Mouse (Mus musculus) neural tube, embryonic 13.5 days (tissue): ENCODE results near the gene Mier1. TPM values are rescaled to one million over a fixed set of nuclear protein-coding genes. Genes with fewer than 3 reads are reported as not detected.

Experiments
- ATAC-seq: fragments of 200-750 bp; cut with Nextera tagmentation; 2 replicates; pipeline ENCODE4 v1.8.0; 2017; ENCODE audit warnings: low read depth, mild to moderate bottlenecking, moderate TSS enrichment, moderate library complexity
- H3K27ac ChIP-seq: fragments of 300-500 bp; sonication (generic); replicated peaks from 2 replicates; pipeline ENCODE4 v1.5.1; 2015; ENCODE audit warnings: moderate library complexity, mild to moderate bottlenecking, inconsistent platforms
- H3K27me3 ChIP-seq: fragments of 300-500 bp; sonication (generic); 2 replicates; pipeline ENCODE4 v1.6.1; 2015; ENCODE audit warnings: mild to moderate bottlenecking, inconsistent platforms
- H3K36me3 ChIP-seq: fragments of 300-500 bp; sonication (generic); 2 replicates; pipeline ENCODE4 v1.6.1; 2015; ENCODE audit warnings: mild to moderate bottlenecking, inconsistent platforms
- H3K4me1 ChIP-seq: fragments of 300-500 bp; sonication (generic); replicated peaks from 2 replicates; pipeline ENCODE4 v1.6.1; 2015; ENCODE audit warnings: inconsistent platforms
- H3K4me2 ChIP-seq: fragments of 300-500 bp; sonication (generic); 2 replicates; pipeline ENCODE4 v1.6.1; 2015; ENCODE audit warnings: inconsistent platforms, mild to moderate bottlenecking, moderate library complexity
- H3K4me3 ChIP-seq: fragments of 300-500 bp; sonication (generic); 2 replicates; pipeline ENCODE4 v1.5.1; 2015; ENCODE audit warnings: mild to moderate bottlenecking, inconsistent platforms
- H3K9ac ChIP-seq: fragments of 300-500 bp; sonication (generic); 2 replicates; pipeline ENCODE4 v1.6.1; 2015; ENCODE audit warnings: moderate library complexity, mild to moderate bottlenecking, inconsistent platforms
- H3K9me3 ChIP-seq: fragments of 300-500 bp; sonication (generic); 2 replicates; pipeline ENCODE4 v1.6.1; 2016; ENCODE audit warnings: inconsistent platforms
- WGBS: fragments of 180-500 bp; shearing (Covaris S2); methylation state at CpG from one replicate; pipeline ENCODE4 v1.1.7; 2015; 5-methylcytosine and 5-hydroxymethylcytosine counted together
- polyA plus RNA-seq: library from polyadenylated mRNA; unstranded; fragments of >200 nt; fragmentation: Nextera tagmentation; extraction: Ambion mirVana; gene quantifications from 2 replicates; pipeline ENCODE4 v1.2.1, GENCODE M21; 2015

Mier1 gene
- 33.5 and 33.7 TPM in 2 replicates for polyA plus RNA-seq

DNA sequence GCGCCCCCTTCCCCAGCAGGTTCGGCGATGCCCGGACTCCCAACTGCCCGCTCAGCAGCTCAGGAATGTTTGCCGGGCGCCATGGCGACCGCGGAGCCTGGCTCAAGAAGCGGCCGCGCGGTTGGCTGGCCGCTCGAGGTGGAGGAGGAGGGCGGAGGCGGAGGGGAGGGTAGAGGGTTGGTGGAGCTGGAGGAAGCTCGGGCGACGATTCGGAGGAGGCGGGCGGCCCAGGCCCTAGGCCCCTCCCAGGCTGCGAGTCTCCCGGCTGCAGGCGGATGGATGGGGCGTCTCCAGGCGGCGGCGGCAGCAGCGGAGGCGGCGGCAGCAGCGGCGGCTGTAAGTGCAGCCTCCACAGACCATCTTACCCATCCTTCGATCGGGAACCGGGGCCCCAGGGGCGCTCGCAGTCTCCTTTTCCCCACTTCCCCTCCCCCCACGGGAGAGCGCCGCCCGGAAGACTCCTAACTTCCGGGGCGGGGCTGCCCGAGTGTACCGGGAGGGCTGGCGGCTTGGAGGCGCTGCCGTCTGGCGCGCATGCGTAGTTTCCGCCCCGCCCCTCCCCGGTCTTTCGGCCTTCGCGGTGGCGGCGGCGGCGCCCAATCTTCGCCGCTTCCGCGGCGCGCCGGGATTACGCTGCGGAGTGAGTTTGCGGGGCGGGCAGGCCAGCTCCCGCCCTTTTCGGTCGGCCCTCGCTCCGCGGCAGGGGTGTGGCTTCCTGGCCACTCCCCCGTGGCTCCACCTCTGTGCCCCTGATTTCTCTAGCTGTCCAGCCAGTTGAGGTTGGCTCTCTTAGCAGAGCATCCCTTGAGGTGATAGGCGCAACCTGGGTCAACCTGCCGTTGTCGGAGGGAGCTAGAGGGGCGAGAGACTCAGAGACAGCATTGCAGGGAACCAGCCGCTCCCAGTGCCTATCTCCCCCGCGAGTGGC lies at the start of gene Mier1, which contains the start of gene Wdr78:
TSS of gene Mier1 (plus strand) at position 207 of the 928 bp plus-strand sequence.
TSS of gene Wdr78 (minus strand) at position 372 of the 928 bp plus-strand sequence.
- peaks cover 52% of the 10 kb centered on the region for H3K4me1 ChIP-seq
- H3K9me3 ChIP-seq: no peaks in the 10 kb centered on the region
- WGBS: under 1% methylated on average over 75 of the region's 90 CpGs
- H3K27ac ChIP-seq: peak within 1 kb of the TSS; percentile 100
- H3K4me3 ChIP-seq: peak within 1 kb of the TSS; percentile 77
- no peaks in the 10 kb centered on the region for H3K27me3 ChIP-seq
- H3K9ac ChIP-seq: peak within 1 kb of the TSS; percentile 86
- H3K4me2 ChIP-seq: peak within 1 kb of the TSS; percentile 69
- ATAC-seq: peak; percentile 100
- H3K36me3 ChIP-seq: peaks cover 6% of the 10 kb centered on the region

DNA sequence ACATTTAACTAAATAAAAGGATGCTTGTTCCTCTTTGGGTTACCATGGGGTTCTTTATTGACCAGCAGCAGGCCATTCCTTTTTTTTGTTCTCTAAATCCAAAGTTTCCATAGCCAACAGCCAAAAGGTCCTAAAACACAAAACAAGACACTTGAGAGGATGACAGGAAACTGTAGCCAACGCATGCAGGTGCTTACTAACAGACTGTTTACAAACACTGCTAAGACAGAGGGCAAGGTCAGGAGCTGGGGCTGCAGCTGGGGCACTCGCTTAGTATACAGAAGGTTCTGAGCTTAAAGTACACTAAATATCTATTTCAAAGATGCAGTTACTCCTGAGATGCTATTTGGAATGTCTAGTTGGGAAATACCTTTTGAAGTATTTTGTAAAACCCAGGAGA lies 49.8 kb upstream of the Mier1 start:
- no peak overlapping the region for H3K4me2 ChIP-seq
- H3K4me3 ChIP-seq: no peak overlapping the region
- no peak overlapping the region for H3K9ac ChIP-seq
- H3K9me3 ChIP-seq: no peaks in the 10 kb centered on the region
- 0 out of 2 replicates have a peak, but pooled peaks cover 2% of the 10 kb centered on the region for H3K36me3 ChIP-seq
- H3K4me1 ChIP-seq: no peaks in the 10 kb centered on the region
- ATAC-seq: no peak
- WGBS: 82% methylated on average over 2 of the region's 2 CpGs
- no peak overlapping the region for H3K27ac ChIP-seq
- H3K27me3 ChIP-seq: no peaks in the 10 kb centered on the region

GRCm38 (mm10) chr4:103064976-103065375 lies 49.2 kb upstream of the Mier1 start:
- no peak overlapping the region for H3K4me2 ChIP-seq

DNA sequence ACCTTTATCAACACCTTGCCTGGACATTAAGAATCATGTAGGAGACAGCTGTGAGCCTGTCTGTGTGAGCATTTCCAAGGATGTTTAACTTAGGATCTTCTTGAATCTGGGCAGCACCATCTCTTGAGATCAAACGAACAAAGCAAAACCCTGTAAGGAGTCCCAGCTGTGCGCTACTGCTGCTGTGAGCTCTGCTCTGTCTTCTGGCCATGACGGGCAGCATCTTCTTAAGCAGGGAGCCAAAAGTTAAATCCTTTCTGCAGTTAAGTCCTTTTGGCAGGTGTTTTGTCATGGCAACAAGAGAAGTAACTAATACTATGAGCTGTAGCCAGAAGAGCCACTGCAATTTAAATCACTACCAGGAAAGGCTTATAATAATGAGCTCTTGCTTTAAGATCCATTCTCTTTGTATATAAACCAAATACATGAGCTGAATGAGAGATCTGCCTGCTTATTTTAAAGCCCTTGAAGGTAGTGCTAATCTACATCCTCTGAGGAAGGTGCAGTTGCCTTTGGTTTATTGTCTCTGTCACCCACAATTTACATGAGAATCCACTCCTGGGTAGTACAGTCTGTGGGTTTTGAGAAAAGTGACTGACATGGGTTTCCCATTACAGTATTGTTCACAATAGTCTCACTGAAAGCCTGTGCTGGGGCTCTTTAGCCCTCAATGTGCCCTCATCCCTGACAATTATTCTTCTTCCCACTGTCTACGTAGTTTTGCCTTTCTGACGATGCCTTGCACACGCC lies 46.1 kb upstream of the Mier1 start:
- H3K36me3 ChIP-seq: no peaks in the 10 kb centered on the region
- no peaks in the 10 kb centered on the region for H3K9me3 ChIP-seq
- no peak overlapping the region for H3K27ac ChIP-seq
- no peak overlapping the region for H3K4me3 ChIP-seq
- H3K4me2 ChIP-seq: no peak overlapping the region
- no peak for ATAC-seq
- no peaks in the 10 kb centered on the region for H3K4me1 ChIP-seq
- WGBS: 66% methylated on average over 6 of the region's 6 CpGs
- no peaks in the 10 kb centered on the region for H3K27me3 ChIP-seq
- no peak overlapping the region for H3K9ac ChIP-seq

More at GRCm38 (mm10) chr4:103064976-103065375, 49.2 kb upstream of the Mier1 start:
- 86% methylated on average over 5 of the region's 5 CpGs for WGBS
- H3K9me3 ChIP-seq: no peaks in the 10 kb centered on the region
- no peak overlapping the region for H3K27ac ChIP-seq
- no peak for ATAC-seq
- H3K9ac ChIP-seq: no peak overlapping the region
- H3K36me3 ChIP-seq: no peaks in the 10 kb centered on the region
- H3K27me3 ChIP-seq: no peaks in the 10 kb centered on the region
- H3K4me3 ChIP-seq: no peak overlapping the region
- H3K4me1 ChIP-seq: no peaks in the 10 kb centered on the region

DNA sequence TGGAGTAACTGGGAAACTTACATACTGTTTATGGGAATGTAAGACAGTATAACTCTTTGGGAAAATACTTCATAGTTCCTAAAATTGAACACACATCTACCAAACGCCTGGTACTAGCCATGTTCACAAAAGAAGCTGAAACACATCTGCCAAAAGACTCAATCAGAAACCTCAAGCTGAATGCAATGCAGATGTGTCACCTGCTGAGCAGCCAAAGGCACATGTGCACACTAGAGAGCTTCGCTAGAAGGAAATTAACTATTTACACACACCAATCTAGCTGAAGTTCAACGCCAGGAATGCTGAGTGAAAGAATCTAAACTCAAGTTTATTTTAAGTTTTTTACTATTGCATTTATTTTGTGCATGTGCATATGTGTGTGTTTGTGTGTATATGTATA lies 43.6 kb upstream of the Mier1 start:
- ATAC-seq: no peak
- Histone ChIP-seq H3K4me3 (no peak overlapping the region), H3K9ac (no peak overlapping the region), H3K36me3 (no peaks in the 10 kb centered on the region), H3K27me3 (no peaks in the 10 kb centered on the region), H3K27ac (no peak overlapping the region), H3K4me1 (no peaks in the 10 kb centered on the region), H3K9me3 (no peaks in the 10 kb centered on the region), H3K4me2 (no peak overlapping the region)
- WGBS: 78% methylated on average over 3 of the region's 3 CpGs

GRCm38 (mm10) chr4:103085237-103085636 lies 29.0 kb upstream of the Mier1 start:
- Histone ChIP-seq H3K36me3 (0 out of 2 replicates have a peak, but pooled peaks cover 10% of the 10 kb centered on the region), H3K9me3 (no peaks in the 10 kb centered on the region), H3K9ac (no peak overlapping the region), H3K27ac (no peak overlapping the region), H3K4me2 (no peak overlapping the region), H3K4me3 (no peak overlapping the region), H3K4me1 (no peaks in the 10 kb centered on the region), H3K27me3 (no peaks in the 10 kb centered on the region)
- 95% methylated on average over 5 of the region's 5 CpGs for WGBS
- ATAC-seq: no peak

DNA sequence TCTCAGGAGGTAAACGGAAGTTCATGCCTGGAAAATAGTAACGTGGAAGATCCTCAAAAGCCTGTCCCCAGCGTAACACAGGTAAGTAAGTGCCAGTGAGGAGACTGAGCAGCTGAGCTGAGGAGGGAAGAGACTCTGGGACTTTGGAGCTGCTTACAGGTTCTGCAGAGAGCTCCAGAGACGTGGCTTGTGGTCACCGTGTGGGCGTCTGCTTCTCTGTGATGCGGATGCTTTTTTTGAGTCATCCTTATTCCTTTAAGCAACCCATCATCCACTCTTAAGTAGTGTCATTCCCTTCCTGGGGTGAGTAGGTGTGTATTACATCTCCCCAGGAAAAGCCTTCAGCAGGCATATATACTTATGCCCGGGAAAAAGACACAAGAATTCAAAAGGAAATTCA lies 18.3 kb upstream of the Mier1 start:
- ATAC-seq: no peak
- 91% methylated on average over 8 of the region's 8 CpGs for WGBS
- H3K36me3 ChIP-seq: no peaks in the 10 kb centered on the region

GRCm38 (mm10) chr4:103098532-103098931 lies 15.7 kb upstream of the Mier1 start:
- Histone ChIP-seq H3K27me3 (no peaks in the 10 kb centered on the region), H3K4me1 (no peaks in the 10 kb centered on the region), H3K4me2 (no peak overlapping the region), H3K9me3 (no peaks in the 10 kb centered on the region), H3K9ac (no peak overlapping the region), H3K36me3 (0 out of 2 replicates have a peak, but pooled peaks cover 4% of the 10 kb centered on the region), H3K27ac (no peak overlapping the region), H3K4me3 (no peak overlapping the region)
- WGBS: 92% methylated on average over 5 of the region's 5 CpGs
- no peak for ATAC-seq

More for the DNA sequence above, 18.3 kb upstream of the Mier1 start:
- H3K27me3 ChIP-seq: no peaks in the 10 kb centered on the region
- no peak overlapping the region for H3K4me3 ChIP-seq
- H3K4me2 ChIP-seq: no peak overlapping the region
- no peak overlapping the region for H3K27ac ChIP-seq
- H3K9ac ChIP-seq: no peak overlapping the region
- H3K9me3 ChIP-seq: no peaks in the 10 kb centered on the region
- no peaks in the 10 kb centered on the region for H3K4me1 ChIP-seq

GRCm38 (mm10) chr4:103112651-103113050 lies 1.5 kb upstream of the Mier1 start:
- WGBS: 26% methylated on average over 7 of the region's 7 CpGs
- H3K4me3 ChIP-seq: peak overlapping the region; percentile 77
- H3K4me2 ChIP-seq: peak overlapping the region; percentile 69

GRCm38 (mm10) chr4:103113402-103113801 lies 788 bp upstream of the Mier1 start:
- H3K27ac ChIP-seq: peak overlapping the region; percentile 100
- no peaks in the 10 kb centered on the region for H3K9me3 ChIP-seq
- H3K4me2 ChIP-seq: peak overlapping the region; percentile 69
- H3K4me3 ChIP-seq: peak overlapping the region; percentile 77
- peak overlapping the region; percentile 86 for H3K9ac ChIP-seq
- no peaks in the 10 kb centered on the region for H3K27me3 ChIP-seq
- H3K36me3 ChIP-seq: peaks cover 6% of the 10 kb centered on the region
- H3K4me1 ChIP-seq: peaks cover 46% of the 10 kb centered on the region
- WGBS: 10% methylated on average over 11 of the region's 11 CpGs
- ATAC-seq: no peak

More at GRCm38 (mm10) chr4:103112651-103113050, 1.5 kb upstream of the Mier1 start:
- Histone ChIP-seq H3K4me1 (peaks cover 46% of the 10 kb centered on the region), H3K27ac (no peak overlapping the region), H3K9ac (peak overlapping the region; percentile 86), H3K27me3 (no peaks in the 10 kb centered on the region), H3K36me3 (peaks cover 10% of the 10 kb centered on the region), H3K9me3 (no peaks in the 10 kb centered on the region)
- ATAC-seq: no peak

- H3K27ac ChIP-seq: peak overlapping the region; percentile 88
- ATAC-seq: no peak
- peak overlapping the region; percentile 85 for H3K9ac ChIP-seq
Observed at GRCm38 (mm10) chr4:103118888-103119228, 4.7 kb downstream of the Mier1 start.

More at GRCm38 (mm10) chr4:103118888-103119228, 4.7 kb downstream of the Mier1 start:
- Histone ChIP-seq H3K4me3 (peak overlapping the region; percentile 85), H3K36me3 (peaks cover 6% of the 10 kb centered on the region), H3K9me3 (no peaks in the 10 kb centered on the region), H3K27me3 (no peaks in the 10 kb centered on the region), H3K4me2 (peak overlapping the region; percentile 86), H3K4me1 (peaks cover 43% of the 10 kb centered on the region)
- WGBS: 1% methylated on average over 15 of the region's 15 CpGs
